Mouse (Mus musculus) neural tube, embryonic 10.5 days (tissue): Measurements from ENCODE around the gene Mob4.
A peak's percentile ranks its signal among the peaks of the same experiment; 100 is the strongest.

Experiments
- DNase-seq: peaks from one replicate; pipeline ENCODE4 v3.0.0-alpha.2; 2017; ENCODE audit warnings: low spot score; ENCODE audit errors: extremely low spot score

Gene Mob4

DNA sequence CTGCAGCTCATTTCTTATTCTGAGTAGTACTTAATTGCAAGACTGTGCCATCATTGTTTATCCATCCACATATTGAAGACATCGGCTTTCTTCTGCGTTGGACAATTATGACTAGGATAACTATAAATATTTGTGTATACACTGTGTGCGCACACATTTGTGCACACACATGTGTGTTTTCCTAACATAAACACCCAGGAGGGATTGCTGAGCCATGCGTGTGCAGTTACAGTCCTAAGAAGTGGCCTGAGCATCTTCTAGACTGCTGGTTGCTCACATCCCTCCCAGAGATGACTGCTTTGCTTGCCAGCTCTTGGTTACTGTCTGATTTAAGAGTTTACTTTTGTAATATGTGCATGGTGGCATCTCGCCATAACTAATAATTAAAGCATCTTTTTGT, 51.4 kb downstream of the Mob4 start:
- no peak for DNase-seq

GRCm38 (mm10) chr1:55185718-55186117, 54.7 kb downstream of the Mob4 start:
- no peak for DNase-seq

- DNase-seq = no peak
Observed at GRCm38 (mm10) chr1:55186592-55187210, 55.7 kb downstream of the Mob4 start.

DNA sequence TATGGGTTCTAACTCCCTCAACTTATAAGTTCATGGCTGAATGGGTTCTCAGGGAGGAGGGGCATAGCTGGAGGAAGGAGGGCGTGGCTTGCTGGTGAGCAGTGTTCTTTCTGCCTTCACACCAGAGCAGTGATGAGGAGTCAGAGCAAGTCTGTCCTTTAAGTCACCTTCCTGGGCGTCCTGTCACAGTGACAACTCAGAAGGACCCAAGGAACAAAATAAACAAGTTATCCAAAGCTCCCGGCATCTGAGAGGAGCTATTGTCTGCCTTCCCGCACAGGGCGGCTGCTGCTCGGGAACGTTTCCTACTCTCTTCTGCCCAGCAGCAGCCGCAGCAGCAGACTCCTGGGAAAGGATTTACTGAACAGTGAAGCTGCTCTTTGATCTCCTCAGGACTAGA, 61.0 kb downstream of the Mob4 start:
- DNase-seq = no peak

- peak; percentile 42 for DNase-seq
Observed at GRCm38 (mm10) chr1:55192824-55193223, 61.8 kb downstream of the Mob4 start.

GRCm38 (mm10) chr1:55193316-55193715, 62.3 kb downstream of the Mob4 start:
- DNase-seq = peak; percentile 46

- DNase-seq = no peak
Observed at GRCm38 (mm10) chr1:55194064-55194915, 63.3 kb downstream of the Mob4 start.

DNA sequence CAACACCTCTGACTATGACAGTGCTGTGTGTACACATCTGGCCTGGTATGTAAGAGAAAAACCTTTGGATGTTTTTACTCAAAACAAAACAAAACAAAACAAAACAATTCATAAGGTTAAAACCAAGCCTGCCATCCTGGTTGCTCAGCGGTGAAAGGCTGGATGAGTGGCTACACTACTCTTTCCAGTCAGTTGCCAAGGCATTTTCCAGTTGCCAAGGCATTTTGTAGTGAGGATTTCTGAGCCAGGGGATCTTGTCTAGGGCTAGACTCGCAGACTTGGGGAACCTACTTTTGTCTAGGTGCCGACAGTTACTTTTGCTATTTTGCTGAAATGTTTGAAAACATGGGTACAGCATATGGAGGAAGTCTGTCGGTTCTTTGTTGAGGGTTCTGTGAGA, 64.0 kb downstream of the Mob4 start:
- no peak for DNase-seq

DNA sequence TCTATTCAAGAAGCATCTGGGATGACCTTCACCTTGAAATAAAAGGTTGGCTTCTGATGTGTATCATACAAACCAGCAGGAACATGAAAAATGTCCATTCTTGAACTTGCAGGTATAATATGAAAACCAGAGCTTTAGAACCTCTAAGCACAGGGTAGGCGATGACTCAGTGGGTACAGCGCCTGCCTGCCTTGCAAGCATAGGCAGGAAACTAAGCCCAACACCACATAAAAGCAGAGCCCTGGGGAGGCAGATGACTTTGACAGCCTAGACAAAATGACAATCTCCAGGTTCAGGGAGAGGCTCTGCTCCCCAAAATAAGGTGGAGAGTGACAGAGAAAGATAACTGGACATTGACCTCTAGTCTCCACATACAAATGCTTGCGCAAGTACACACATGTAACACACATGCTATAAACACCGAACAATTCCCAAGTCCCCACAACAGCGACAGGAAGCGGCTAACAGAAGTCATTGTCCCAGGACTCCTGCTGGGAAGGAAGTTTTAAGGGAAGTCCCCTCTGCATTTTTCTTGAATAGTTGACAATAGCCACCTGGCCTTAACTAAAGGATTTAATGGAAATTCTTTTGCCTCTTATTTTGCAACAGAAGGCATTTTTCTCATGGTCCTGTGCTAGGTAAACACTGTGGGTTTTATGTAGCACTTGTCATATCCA, 65.4 kb downstream of the Mob4 start:
- no peak for DNase-seq

DNA sequence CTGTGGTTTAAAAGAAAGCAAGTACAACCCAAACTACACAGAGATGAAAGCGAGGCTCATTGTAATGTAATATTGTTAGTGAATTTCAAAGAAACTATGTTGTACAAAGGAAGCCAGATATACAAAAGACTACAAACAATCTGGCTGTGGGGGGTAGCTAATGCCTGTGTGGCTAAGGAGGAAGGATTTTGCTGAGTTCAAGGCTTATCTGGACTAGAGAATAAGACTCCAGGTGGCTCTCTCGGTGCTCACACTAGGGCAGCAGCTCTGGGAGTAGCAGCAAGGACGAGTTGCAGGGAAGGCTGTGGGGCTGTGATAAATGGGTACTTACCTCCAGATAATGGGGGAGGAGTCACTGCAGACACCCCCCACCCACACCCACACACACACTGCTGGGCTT, 67.7 kb downstream of the Mob4 start:
- DNase-seq = no peak

DNA sequence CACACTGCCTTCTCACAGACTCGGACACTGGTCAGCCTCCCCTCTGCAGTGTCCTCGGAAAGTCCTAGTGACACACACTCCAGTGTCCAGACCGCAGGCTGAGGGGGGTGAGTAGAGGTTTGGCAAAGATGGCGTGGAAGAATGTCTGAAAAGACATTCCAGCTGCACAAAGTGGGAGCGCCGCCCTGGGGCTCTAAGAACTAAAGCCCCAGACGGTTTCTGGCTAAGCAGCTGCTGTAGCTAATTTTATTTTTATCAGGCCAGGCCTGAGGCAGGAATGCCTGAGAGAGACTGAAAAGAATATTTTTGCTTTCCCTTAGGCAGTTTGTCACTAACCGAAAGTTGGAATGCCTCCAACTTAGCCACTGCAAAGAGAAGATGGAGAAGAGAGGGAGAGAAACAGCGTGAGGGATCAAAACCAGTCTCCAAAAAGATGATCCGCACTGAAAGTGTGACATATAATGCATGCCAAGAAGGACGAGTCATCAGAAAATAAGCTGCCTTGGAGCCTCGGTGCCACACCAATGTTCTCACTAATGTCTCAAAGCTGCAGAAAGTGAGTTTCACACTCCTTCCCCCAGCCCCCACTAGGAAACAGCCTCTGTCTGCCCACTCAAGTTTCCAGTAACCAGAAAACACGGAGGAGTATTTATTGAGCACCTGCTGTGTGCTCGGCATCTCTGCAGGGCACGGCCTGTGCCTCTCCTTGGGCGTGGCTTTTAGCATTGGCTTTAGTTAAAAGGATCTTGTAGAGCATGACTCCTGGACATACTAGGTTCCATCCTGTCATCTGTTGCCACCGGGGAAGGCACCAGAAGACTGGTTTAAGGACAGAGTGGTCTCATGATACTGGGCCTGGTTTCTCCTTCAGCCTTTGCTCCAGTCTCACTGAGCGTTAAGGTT, 71.1 kb downstream of the Mob4 start:
- DNase-seq = no peak
